Mouse (Mus musculus) forebrain, postnatal 0 days (tissue): ENCODE measurements around the gene Cox7a2l. TPM values are rescaled to one million over a fixed set of nuclear protein-coding genes. Genes with fewer than 3 reads are reported as not detected.

Experiments used
- ATAC-seq: fragments of 200-750 bp; cut with Nextera tagmentation; 2 replicates; pipeline ENCODE4 v1.8.0; 2017; ENCODE audit warnings: mild to moderate bottlenecking, moderate library complexity
- DNase-seq: peaks from one replicate; pipeline ENCODE4 v3.0.0-alpha.2; 2015
- H3K27ac ChIP-seq: fragments of 300-500 bp; sonication (generic); 2 replicates; pipeline ENCODE4 v1.5.1; 2014; ENCODE audit warnings: low read depth, mild to moderate bottlenecking, antibody characterized with exemption, low read length, moderate library complexity, mixed read lengths
- H3K27me3 ChIP-seq: fragments of 300-500 bp; sonication (generic); 2 replicates; pipeline ENCODE4 v1.6.1; 2014; ENCODE audit warnings: mild to moderate bottlenecking, low read length, mixed read lengths; ENCODE audit not compliant: insufficient read depth
- H3K36me3 ChIP-seq: fragments of 300-500 bp; sonication (generic); 2 replicates; pipeline ENCODE4 v1.6.1; 2014; ENCODE audit warnings: mild to moderate bottlenecking, moderate library complexity; ENCODE audit not compliant: insufficient read depth
- H3K4me1 ChIP-seq: fragments of 300-500 bp; sonication (generic); 2 replicates; pipeline ENCODE4 v1.6.1; 2014; ENCODE audit warnings: antibody characterized with exemption; ENCODE audit not compliant: insufficient read depth
- H3K4me2 ChIP-seq: fragments of 300-500 bp; sonication (generic); 2 replicates; pipeline ENCODE4 v1.6.1; 2014; ENCODE audit warnings: low read depth, mild to moderate bottlenecking, moderate library complexity
- H3K4me3 ChIP-seq: fragments of 300-500 bp; sonication (generic); 2 replicates; pipeline ENCODE4 v1.5.1; 2014; ENCODE audit warnings: low read depth, low read length, mixed read lengths
- H3K9ac ChIP-seq: fragments of 300-500 bp; sonication (generic); 2 replicates; pipeline ENCODE4 v1.6.1; 2014; ENCODE audit warnings: mild to moderate bottlenecking
- H3K9me3 ChIP-seq: fragments of 300-500 bp; sonication (generic); 2 replicates; pipeline ENCODE4 v1.6.1; 2016; ENCODE audit warnings: low read length
- CTCF ChIP-seq: sonication (generic); IDR thresholded peaks from 2 replicates; pipeline ENCODE4 v1.5.1; 2016; ENCODE audit warnings: antibody characterized with exemption, control low read depth, low read depth
- WGBS: fragments of 180-500 bp; shearing (Covaris S2); extraction: QIAGEN DNeasy Blood & Tissue Kit; methylation state at CpG from one replicate; pipeline ENCODE4 v1.1.7; 2014; 5-methylcytosine and 5-hydroxymethylcytosine counted together
- polyA plus RNA-seq: library from polyadenylated mRNA; unstranded; fragments of >200 nt; fragmentation: Nextera tagmentation; extraction: Ambion mirVana; gene quantifications from 2 replicates; pipeline ENCODE4 v1.2.1, GENCODE M21; 2015
- total RNA-seq: library from RNA; depleted of rRNA; stranded (reverse); fragments of >200 nt; gene quantifications from 2 replicates; pipeline ENCODE4 v1.2.3, GENCODE M21; 2014

The Cox7a2l gene
- total and polyA plus RNA-seq, 2 experiments from 2014 or later, result 210 to 343 TPM

DNA sequence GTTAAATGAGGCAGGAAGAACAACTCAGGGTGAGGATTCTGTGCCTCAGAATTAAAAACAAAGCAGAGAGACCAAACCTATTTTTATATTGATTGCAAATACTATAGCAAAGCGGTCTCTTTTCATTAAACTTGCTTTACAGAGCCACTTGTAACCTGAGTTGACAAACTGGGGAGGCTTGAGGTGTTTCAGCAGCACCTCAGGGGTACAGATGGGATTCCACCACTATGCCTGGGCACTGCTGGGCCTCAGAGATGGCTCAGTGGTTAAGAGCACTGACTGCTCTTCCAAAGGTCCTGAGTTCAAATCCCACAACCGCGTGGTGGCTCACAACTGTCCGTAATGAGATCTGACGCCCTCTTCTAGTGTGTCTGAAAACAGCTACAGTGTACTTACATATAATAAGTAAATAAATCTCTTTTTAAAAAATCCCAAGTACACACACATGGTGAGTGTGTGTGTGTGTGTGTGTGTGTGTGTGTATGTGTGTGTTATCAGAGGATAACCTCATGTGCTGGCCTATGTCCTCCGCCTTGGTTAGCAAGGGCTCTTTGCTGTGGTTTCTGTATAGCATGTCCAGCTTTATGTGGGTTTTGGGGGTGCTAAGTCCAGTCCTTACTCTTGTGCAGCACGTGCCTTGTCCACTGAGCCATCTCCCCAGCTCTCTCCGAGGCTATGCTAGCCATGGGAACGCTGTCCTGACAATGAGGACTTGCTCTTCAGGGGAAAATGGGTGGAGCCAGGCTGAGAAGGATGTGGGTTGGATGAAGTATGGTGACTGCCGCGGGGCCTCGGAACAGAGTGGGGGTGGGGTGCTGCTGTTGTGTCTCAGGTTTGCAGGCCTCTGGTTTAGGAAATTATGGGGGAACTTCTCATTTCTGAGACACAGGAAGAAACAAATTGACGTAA lies 9.7 kb upstream of the Cox7a2l start:
- WGBS, result 27% methylated on average over 13 of the region's 13 CpGs
- ATAC-seq, result peak; percentile 75
- Histone ChIP-seq H3K4me2 (no peak overlapping the region; the same call in 1 of the 2 replicates), H3K4me3 (no peak overlapping the region), H3K27me3 (no peaks in the 10 kb centered on the region), H3K9ac (no peak overlapping the region), H3K9me3 (no peaks in the 10 kb centered on the region), H3K36me3 (no peaks in the 10 kb centered on the region), H3K27ac (no peak overlapping the region), H3K4me1 (0 out of 2 replicates have a peak, but pooled peaks cover 9% of the 10 kb centered on the region)
- DNase-seq, result peak; percentile 30
- no peak for TF ChIP-seq CTCF

DNA sequence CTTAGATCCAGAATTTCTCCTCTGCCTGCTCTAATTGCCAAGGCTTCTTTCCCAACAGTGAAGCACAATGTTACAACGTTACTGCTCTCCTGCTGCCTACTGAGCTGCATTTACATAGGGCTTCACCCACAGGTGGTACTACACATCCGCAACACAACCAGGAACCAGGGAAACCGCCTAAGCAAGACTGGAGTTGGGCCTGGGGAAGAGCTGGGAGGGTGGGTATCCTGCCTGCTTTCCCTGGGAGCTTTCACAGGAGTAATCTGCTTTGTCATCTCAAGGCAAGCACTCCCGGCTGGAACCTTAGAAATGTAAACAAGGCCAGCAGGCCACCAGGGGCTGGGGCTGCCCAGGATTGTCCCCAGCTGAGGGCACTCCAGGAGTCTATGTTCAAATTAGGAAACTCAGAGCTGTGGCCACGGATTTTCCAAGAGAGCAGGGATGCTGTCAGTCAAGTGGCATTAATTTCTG lies 9.0 kb upstream of the Cox7a2l start:
- no peak overlapping the region for H3K4me2 ChIP-seq
- peak; percentile 23; the same call in 1 of the 2 replicates for ATAC-seq
- H3K4me1 ChIP-seq, result 0 out of 2 replicates have a peak, but pooled peaks cover 9% of the 10 kb centered on the region
- H3K36me3 ChIP-seq, result no peaks in the 10 kb centered on the region
- no peak overlapping the region for H3K9ac ChIP-seq
- H3K9me3 ChIP-seq, result no peaks in the 10 kb centered on the region
- no peak overlapping the region for H3K4me3 ChIP-seq
- no peak overlapping the region for H3K27ac ChIP-seq
- TF ChIP-seq CTCF, result no peak
- DNase-seq, result peak; percentile 18
- H3K27me3 ChIP-seq, result no peaks in the 10 kb centered on the region
- WGBS, result 12% methylated on average over 5 of the region's 5 CpGs

DNA sequence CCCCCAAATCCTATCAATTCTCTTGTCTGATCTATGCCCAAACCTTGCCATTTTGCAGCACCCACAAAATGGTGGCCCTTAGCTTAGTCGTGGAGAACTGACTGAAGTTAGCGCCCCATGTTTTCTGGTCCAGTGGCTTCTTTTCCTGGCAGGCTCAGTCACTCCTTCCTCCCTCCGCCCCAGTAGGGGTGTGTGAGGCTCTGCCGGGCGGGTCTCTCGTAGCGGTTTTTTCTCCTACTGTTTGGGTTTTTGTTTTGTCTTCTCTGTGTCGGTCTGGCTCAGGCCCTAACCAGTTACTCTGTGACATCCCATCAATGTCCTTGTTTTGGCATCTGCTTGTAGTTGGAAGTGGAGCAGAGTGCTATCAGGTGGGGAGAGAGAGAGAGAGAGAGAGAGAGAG lies 8.5 kb upstream of the Cox7a2l start:
- TF ChIP-seq CTCF, result no peak
- no peaks in the 10 kb centered on the region for H3K9me3 ChIP-seq
- no peak for ATAC-seq
- no peak for DNase-seq
- H3K9ac ChIP-seq, result no peak overlapping the region
- no peak overlapping the region for H3K4me2 ChIP-seq
- no peak overlapping the region for H3K4me3 ChIP-seq
- H3K36me3 ChIP-seq, result no peaks in the 10 kb centered on the region
- WGBS, result 3% methylated on average over 8 of the region's 8 CpGs
- no peak overlapping the region for H3K27ac ChIP-seq
- H3K27me3 ChIP-seq, result no peaks in the 10 kb centered on the region
- 0 out of 2 replicates have a peak, but pooled peaks cover 9% of the 10 kb centered on the region for H3K4me1 ChIP-seq

DNA sequence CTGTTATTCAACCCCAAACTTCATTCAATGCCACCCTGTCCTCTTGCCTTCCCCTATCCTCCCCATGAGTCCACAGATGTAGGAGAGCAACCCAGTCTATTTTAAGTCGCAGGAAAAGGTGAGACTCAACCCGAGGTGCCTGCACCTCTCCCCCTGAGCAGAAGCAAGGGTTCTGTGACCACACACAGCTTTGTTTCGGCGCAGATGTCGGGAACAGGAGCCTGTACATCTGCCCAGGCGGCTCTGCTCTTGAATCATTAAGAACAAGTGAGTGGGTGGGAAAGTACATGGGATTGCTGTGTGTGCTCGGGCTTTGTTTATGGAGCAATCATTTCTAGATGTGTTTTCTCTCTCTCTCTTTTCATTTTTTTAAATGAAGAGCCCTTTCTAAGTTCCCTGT lies 7.6 kb upstream of the Cox7a2l start:
- ATAC-seq (no peak), DNase-seq (no peak)
- no peaks in the 10 kb centered on the region for H3K27me3 ChIP-seq
- 53% methylated on average over 7 of the region's 7 CpGs for WGBS
- H3K27ac ChIP-seq, result no peak overlapping the region
- no peak overlapping the region for H3K4me2 ChIP-seq
- H3K4me1 ChIP-seq, result 0 out of 2 replicates have a peak, but pooled peaks cover 9% of the 10 kb centered on the region
- no peaks in the 10 kb centered on the region for H3K9me3 ChIP-seq
- no peak overlapping the region for H3K4me3 ChIP-seq
- TF ChIP-seq CTCF, result no peak
- no peak overlapping the region for H3K9ac ChIP-seq
- H3K36me3 ChIP-seq, result no peaks in the 10 kb centered on the region

DNA sequence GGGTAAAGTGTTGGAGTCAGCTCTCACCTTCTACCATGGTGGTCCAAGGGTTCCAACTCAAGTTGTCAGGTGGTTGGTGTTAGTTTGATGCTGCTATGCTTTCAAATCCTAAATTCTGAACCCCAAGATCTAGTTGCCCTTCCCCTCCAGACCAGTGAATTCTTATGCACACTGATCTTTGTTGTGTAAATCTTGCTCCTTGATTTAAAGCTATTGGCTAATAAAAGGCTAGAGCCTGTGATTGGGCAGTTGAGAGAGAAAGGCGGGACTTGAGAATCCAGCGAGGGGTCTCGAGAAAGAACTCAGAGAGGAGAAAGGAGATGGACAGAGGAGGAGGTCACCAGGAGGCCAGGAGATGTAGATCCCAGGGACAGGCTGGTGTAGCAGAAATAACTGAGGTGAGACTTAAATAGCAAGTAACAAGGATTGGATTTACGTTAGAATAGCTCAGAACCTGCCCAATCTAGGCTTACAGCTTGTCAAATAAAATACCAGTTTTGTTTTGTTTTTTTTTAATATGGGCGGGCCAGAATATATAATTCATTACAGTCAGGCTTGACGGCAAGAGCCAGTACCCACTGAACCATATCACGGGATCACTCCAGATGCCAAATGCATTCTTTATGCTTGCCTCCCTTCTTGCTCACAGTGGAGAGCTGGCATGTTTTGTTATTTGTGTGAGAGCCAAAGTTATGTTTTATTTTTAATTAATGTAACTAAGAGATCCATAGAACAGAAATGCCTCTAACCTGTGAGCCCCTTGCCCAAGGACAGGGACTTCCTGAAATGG lies 5.7 kb upstream of the Cox7a2l start:
- 62% methylated on average over 7 of the region's 7 CpGs for WGBS
- no peak overlapping the region for H3K27ac ChIP-seq
- H3K27me3 ChIP-seq, result no peaks in the 10 kb centered on the region
- DNase-seq, result no peak
- H3K36me3 ChIP-seq, result no peaks in the 10 kb centered on the region
- H3K9me3 ChIP-seq, result no peaks in the 10 kb centered on the region
- H3K9ac ChIP-seq, result no peak overlapping the region
- H3K4me2 ChIP-seq, result no peak overlapping the region
- 0 out of 2 replicates have a peak, but pooled peaks cover 6% of the 10 kb centered on the region for H3K4me1 ChIP-seq
- TF ChIP-seq CTCF, result no peak
- no peak for ATAC-seq
- H3K4me3 ChIP-seq, result no peak overlapping the region

DNA sequence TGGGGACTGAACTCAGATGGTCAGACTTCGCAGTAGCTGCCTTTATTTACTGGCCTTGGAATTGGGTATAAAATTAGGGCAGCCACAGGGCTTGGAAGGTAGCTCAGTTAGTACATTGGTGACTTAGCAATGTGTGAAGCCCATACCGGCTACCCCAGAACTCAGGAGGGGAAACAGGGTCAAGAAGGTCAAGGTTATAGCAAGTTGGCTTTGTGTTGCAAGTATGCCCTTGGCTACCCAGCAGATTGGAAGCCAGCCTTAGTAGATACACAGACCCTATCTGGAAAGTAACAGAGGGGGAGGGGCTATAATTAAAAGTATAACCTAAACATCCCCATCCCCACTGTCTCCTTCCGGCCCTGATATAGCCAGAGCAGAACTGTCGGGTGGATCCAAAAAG lies 4.8 kb upstream of the Cox7a2l start:
- WGBS, result 90% methylated on average over 4 of the region's 4 CpGs
- no peak for TF ChIP-seq CTCF
- H3K4me2 ChIP-seq, result no peak overlapping the region
- H3K27me3 ChIP-seq, result no peaks in the 10 kb centered on the region
- no peak overlapping the region for H3K27ac ChIP-seq
- H3K4me1 ChIP-seq, result 0 out of 2 replicates have a peak, but pooled peaks cover 6% of the 10 kb centered on the region
- H3K4me3 ChIP-seq, result no peak overlapping the region
- H3K9me3 ChIP-seq, result no peaks in the 10 kb centered on the region
- H3K36me3 ChIP-seq, result no peaks in the 10 kb centered on the region
- no peak for ATAC-seq
- no peak for DNase-seq
- no peak overlapping the region for H3K9ac ChIP-seq
